Mouse (Mus musculus) lung, postnatal 0 days (tissue): ENCODE measurements around the gene Dclk1. TPM values are rescaled to one million over a fixed set of nuclear protein-coding genes. Genes with fewer than 3 reads are reported as not detected.

Experiments
- ATAC-seq: fragments of 200-750 bp; cut with Nextera tagmentation; 2 replicates; pipeline ENCODE4 v1.8.0; 2017; ENCODE audit warnings: moderate library complexity
- DNase-seq: peaks from one replicate; pipeline ENCODE4 v3.0.0-alpha.2; 2016; ENCODE audit warnings: low spot score
- H3K27ac ChIP-seq: fragments of 300-500 bp; sonication (generic); 2 replicates; pipeline ENCODE4 v1.5.1; 2014; ENCODE audit warnings: antibody characterized with exemption, mild to moderate bottlenecking, low read length, mixed read lengths
- H3K27me3 ChIP-seq: fragments of 300-500 bp; sonication (generic); replicated peaks from 2 replicates; pipeline ENCODE4 v1.6.1; 2014; ENCODE audit warnings: low read length, mixed read lengths; ENCODE audit not compliant: insufficient read depth
- H3K36me3 ChIP-seq: fragments of 300-500 bp; sonication (generic); 2 replicates; pipeline ENCODE4 v1.6.1; 2014; ENCODE audit warnings: low read length, mixed read lengths; ENCODE audit not compliant: insufficient read depth
- H3K4me1 ChIP-seq: fragments of 300-500 bp; sonication (generic); 2 replicates; pipeline ENCODE4 v1.6.1; 2014; ENCODE audit warnings: antibody characterized with exemption, low read depth, low read length, mixed read lengths; ENCODE audit not compliant: insufficient read depth
- H3K4me2 ChIP-seq: fragments of 300-500 bp; sonication (generic); replicated peaks from 2 replicates; pipeline ENCODE4 v1.6.1; 2014; ENCODE audit warnings: low read depth, mild to moderate bottlenecking, low read length, moderate library complexity, mixed read lengths
- H3K4me3 ChIP-seq: fragments of 300-500 bp; sonication (generic); 2 replicates; pipeline ENCODE4 v1.5.1; 2014; ENCODE audit warnings: low read depth, low read length
- H3K9ac ChIP-seq: fragments of 300-500 bp; sonication (generic); replicated peaks from 2 replicates; pipeline ENCODE4 v1.6.1; 2014; ENCODE audit warnings: low read depth, mild to moderate bottlenecking
- H3K9me3 ChIP-seq: fragments of 300-500 bp; sonication (generic); 2 replicates; pipeline ENCODE4 v1.6.1; 2016; ENCODE audit warnings: low read length, mixed read lengths
- CTCF ChIP-seq: IDR thresholded peaks from 2 replicates; pipeline ENCODE4 v1.5.1; 2016; ENCODE audit warnings: antibody characterized with exemption, mild to moderate bottlenecking
- EP300 ChIP-seq: IDR thresholded peaks from 2 replicates; pipeline ENCODE4 v1.6.1; 2016; ENCODE audit warnings: antibody characterized with exemption, mild to moderate bottlenecking, control low read depth
- WGBS: fragments of 180-500 bp; shearing (Covaris S2); extraction: QIAGEN DNeasy Blood & Tissue Kit; methylation state at CpG from one replicate; pipeline ENCODE4 v1.1.7; 2014; 5-methylcytosine and 5-hydroxymethylcytosine counted together
- polyA plus RNA-seq: library from polyadenylated mRNA; unstranded; fragments of >200 nt; fragmentation: Nextera tagmentation; extraction: Ambion mirVana; gene quantifications from 2 replicates; pipeline ENCODE4 v1.2.1, GENCODE M21; 2015

The Dclk1 gene
- polyA plus RNA-seq, 1 experiment from 2014 or later = 3.1 TPM

DNA sequence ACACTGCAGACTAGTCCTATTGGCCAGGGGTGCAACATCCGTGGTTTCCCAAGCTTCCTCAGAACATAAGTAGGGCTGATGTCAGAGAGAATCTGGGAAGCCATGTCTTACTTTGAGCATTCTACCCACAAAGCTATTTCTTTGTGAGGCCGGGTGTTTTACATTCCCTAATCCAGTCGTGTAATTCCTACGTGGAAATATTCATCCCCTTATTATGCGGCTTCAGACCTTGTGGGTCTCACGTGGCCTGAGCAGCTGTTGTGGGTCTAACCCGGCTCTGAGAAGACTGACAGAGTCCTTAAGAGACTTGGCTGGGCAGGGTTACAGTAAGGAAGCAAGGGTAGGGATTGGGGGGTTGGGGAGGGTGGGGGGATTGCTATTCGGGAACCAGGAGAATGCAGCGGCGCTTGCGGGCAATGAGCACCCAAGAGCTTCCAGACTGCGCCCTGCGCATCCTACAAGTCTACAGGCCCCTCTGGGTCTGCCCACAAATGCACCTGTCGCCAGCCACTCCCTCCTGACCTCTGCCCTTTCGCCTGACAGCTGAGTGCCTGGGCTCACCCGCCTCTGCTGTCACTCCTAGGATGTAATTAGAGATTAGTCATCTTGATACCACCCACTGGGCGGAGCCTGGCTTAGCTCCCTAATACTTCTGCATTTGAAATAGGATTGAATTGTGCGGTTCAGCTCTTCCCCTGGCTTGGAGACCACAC, 15.5 kb upstream of the Dclk1 start:
- no peak overlapping the region; the same call in 1 of the 2 replicates for H3K4me2 ChIP-seq

DNA sequence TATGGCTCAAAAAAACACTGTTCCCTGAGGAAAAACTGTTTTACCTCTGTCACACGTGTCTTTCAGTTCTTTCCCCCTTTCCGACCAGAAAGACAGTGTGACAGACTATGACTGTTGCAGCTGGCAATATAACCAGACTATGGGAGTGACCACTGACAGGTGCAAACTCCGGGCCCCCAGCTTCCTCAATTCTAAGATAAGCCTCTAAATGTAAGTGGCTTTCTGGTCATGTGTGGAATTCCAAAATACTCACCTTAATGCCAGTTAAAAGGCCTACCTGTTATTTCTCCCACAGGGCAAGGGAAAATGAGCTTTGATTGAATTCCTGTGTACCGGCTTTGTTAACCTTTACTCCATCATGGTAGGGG, 15.0 kb upstream of the Dclk1 start:
- no peak overlapping the region for H3K27ac ChIP-seq
- no peak overlapping the region for H3K9ac ChIP-seq
- 25% methylated on average over 4 of the region's 4 CpGs for WGBS
- no peak for DNase-seq
- H3K36me3 ChIP-seq = no peaks in the 10 kb centered on the region
- no peak overlapping the region for H3K4me3 ChIP-seq
- no peaks in the 10 kb centered on the region for H3K27me3 ChIP-seq
- no peaks in the 10 kb centered on the region for H3K4me1 ChIP-seq
- ATAC-seq = no peak
- TF ChIP-seq CTCF = no peak
- no peak for TF ChIP-seq EP300
- H3K9me3 ChIP-seq = no peaks in the 10 kb centered on the region
- no peak overlapping the region; the same call in 1 of the 2 replicates for H3K4me2 ChIP-seq

More for the DNA sequence above, 15.5 kb upstream of the Dclk1 start:
- Histone ChIP-seq H3K9ac (no peak overlapping the region), H3K27ac (no peak overlapping the region), H3K36me3 (no peaks in the 10 kb centered on the region), H3K4me3 (no peak overlapping the region), H3K27me3 (no peaks in the 10 kb centered on the region), H3K9me3 (no peaks in the 10 kb centered on the region), H3K4me1 (no peaks in the 10 kb centered on the region)
- WGBS = 38% methylated on average over 16 of the region's 18 CpGs
- ATAC-seq = peak; percentile 44
- TF ChIP-seq CTCF (no peak), EP300 (no peak)
- DNase-seq = peak; percentile 38

DNA sequence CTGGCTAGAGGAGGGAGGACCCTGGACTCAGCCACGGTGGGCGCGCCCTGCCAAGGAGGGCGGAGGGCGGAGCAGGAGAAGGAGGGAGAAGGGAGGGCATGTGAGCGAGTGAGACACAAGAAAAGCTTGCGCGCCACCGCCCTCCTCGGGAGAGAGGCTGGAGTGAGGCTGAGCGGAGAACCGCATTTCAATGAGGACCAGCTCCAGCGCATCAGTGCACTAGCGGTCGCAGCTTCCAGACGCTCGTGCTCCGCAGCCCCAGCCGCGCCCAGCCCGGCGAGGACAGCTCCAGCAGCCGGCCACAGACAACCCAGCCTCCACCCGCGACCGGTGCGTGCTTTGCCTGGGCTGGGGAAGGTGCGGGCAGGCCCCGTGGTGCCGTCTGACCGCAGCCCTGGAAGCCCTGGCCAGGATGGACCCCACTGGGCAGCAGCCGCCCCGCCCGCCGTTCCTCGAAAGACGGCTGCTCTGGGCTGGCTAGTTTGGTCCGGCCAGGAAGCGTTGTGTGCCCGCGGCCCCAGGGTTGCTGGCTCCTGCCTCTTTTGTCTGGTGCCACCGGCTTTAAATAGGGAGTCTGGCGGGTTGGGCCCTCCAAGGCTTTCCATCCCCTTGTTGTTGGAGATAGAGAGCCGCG, 375 bp downstream of the Dclk1 start:
- Histone ChIP-seq H3K27ac (no peak overlapping the region), H3K4me3 (peak overlapping the region; percentile 33), H3K9me3 (no peaks in the 10 kb centered on the region), H3K36me3 (no peaks in the 10 kb centered on the region), H3K4me1 (no peaks in the 10 kb centered on the region), H3K9ac (no peak overlapping the region), H3K27me3 (0 out of 2 replicates have a peak, but pooled peaks cover 5% of the 10 kb centered on the region), H3K4me2 (peak overlapping the region; percentile 65)
- ATAC-seq (peak; percentile 84), DNase-seq (peak; percentile 80)
- no peak for TF ChIP-seq EP300
- TF ChIP-seq CTCF = peak; percentile 54
- under 1% methylated on average over 30 of the region's 45 CpGs for WGBS

GRCm38 (mm10) chr3:55243056-55243471, 900 bp downstream of the Dclk1 start:
- H3K9ac ChIP-seq = no peak overlapping the region
- H3K4me2 ChIP-seq = peak overlapping the region; percentile 65
- DNase-seq (no peak), ATAC-seq (no peak)
- H3K27ac ChIP-seq = no peak overlapping the region
- H3K27me3 ChIP-seq = 0 out of 2 replicates have a peak, but pooled peaks cover 5% of the 10 kb centered on the region
- WGBS = 4% methylated on average over 8 of the region's 8 CpGs
- H3K36me3 ChIP-seq = no peaks in the 10 kb centered on the region
- H3K4me1 ChIP-seq = no peaks in the 10 kb centered on the region; the same call in 1 of the 2 replicates
- TF ChIP-seq CTCF = no peak
- TF ChIP-seq EP300 = no peak
- no peaks in the 10 kb centered on the region for H3K9me3 ChIP-seq
- H3K4me3 ChIP-seq = peak overlapping the region; percentile 33

GRCm38 (mm10) chr3:55244087-55244486, 1.9 kb downstream of the Dclk1 start:
- Histone ChIP-seq H3K36me3 (no peaks in the 10 kb centered on the region), H3K27me3 (0 out of 2 replicates have a peak, but pooled peaks cover 5% of the 10 kb centered on the region), H3K9ac (no peak overlapping the region), H3K9me3 (no peaks in the 10 kb centered on the region), H3K27ac (no peak overlapping the region), H3K4me2 (no peak overlapping the region), H3K4me1 (no peaks in the 10 kb centered on the region; the same call in 1 of the 2 replicates), H3K4me3 (no peak overlapping the region)
- DNase-seq (no peak), ATAC-seq (no peak)
- no peak for TF ChIP-seq CTCF
- TF ChIP-seq EP300 = no peak
- 63% methylated on average over 6 of the region's 6 CpGs for WGBS

- Histone ChIP-seq H3K9me3 (no peaks in the 10 kb centered on the region), H3K36me3 (no peaks in the 10 kb centered on the region), H3K4me3 (no peak overlapping the region), H3K27me3 (0 out of 2 replicates have a peak, but pooled peaks cover 5% of the 10 kb centered on the region), H3K9ac (no peak overlapping the region), H3K27ac (no peak overlapping the region), H3K4me1 (no peaks in the 10 kb centered on the region; the same call in 1 of the 2 replicates), H3K4me2 (no peak overlapping the region)
- DNase-seq (no peak), ATAC-seq (no peak)
- no peak for TF ChIP-seq CTCF
- TF ChIP-seq EP300 = no peak
- WGBS = 86% methylated on average over 12 of the region's 12 CpGs
These were observed 4.6 kb downstream of the Dclk1 start for GRCm38 (mm10) chr3:55246618-55247272.
